Mouse (Mus musculus) thymus, adult 18-20 months (tissue): ENCODE measurements around the gene Slc25a28.

Source experiments
- DNase-seq, 2 experiments: peaks; one replicate each; pipeline ENCODE4 v3.0.0; 2022; ENCODE audit warnings: mixed read lengths in 2 of 2

The Slc25a28 gene

GRCm38 (mm10) chr19:43630466-43631251, 44.0 kb downstream of the Slc25a28 start:
- peak in 1 of 2 experiments; percentile 36 for DNase-seq

DNA sequence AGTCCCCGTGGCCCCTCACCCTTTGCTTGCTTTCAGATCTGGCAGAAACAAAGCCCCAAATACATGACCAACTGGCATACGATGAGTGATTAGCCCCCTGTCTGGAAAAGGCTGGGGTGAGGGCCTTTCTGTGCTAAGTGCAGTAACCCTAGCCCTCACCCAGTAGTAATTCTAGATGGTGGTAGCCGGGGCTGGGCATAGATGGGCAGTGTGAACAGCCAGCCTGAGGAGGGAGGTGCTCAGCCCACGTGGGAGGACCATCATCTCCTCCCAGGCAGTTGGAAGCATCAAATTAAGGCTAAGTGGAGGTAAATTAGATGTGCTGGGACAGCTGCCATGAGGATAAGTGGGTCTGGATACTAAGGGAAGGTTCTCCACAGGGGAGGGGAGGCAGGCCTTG, 45.6 kb downstream of the Slc25a28 start:
- DNase-seq, result no peak

DNA sequence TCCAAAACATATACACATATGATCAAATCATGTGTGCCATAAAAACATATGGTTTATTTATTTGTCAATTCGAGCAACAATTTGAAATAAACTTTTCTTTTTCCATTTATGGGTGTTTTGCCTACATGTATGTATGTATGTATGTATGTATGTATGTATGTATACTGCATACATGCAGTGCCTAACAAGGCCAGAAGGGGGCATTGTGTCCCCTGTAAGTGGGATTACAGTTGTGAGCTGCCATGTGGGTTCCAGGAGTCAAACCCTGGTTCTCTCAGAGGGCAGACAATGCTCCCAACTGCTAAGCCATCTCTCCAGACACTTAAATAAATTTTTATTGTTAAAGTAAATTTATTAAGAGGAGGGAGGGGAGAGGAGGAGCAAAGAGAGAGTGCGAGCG, 47.3 kb downstream of the Slc25a28 start:
- DNase-seq, result no peak

DNA sequence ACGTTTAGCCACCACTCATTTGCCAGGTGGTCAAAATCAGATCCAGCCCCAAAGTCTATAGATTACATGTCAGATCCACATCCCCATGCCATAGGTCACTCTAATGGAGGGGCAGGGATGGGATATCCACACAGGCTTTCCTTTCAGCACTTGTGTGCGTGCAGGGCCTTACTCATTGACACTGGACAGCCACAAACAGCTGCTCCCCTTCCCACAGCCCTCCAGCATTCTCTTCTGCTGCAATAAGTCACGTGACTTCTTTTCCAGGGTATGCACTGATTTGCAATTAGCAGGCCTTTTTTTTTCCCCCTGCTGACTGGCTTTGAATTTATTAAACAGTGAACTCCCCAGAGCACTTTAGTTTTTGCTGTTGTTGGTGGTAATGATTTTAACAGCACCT, 48.5 kb downstream of the Slc25a28 start:
- no peak for DNase-seq

GRCm38 (mm10) chr19:43623913-43624312, 50.8 kb downstream of the Slc25a28 start:
- DNase-seq, result peak; percentile 22 to 30

- no peak for DNase-seq
Observed at GRCm38 (mm10) chr19:43619916-43620479, 54.7 kb downstream of the Slc25a28 start.

DNA sequence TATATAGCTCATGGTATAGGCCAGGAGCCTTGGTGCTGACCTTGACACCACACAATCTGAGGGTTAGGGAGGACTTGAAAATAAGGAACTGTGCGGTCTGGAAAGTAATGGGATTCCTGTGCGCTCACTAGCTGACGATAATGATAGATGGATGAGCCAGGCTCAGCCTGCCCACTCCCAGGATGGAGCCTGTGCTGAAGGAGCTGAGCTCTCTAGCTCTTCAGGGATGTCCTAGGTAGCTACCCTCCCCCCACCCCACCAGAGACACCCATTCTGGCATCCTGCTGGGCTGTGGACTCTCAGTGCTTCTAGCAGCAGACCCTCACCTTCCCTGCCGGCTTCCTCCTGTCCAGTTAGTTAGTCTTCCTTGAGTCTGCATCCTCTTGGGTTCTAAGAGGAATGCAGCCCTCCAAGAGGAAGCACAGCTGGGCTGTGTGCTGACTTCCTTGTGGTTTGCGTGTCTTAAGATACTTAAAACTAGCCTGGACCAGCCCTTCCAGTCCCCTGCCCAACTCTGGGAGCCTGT, 56.1 kb downstream of the Slc25a28 start:
- DNase-seq, result no peak

- DNase-seq, result no peak
Observed at GRCm38 (mm10) chr19:43617761-43618349, 56.8 kb downstream of the Slc25a28 start.

DNA sequence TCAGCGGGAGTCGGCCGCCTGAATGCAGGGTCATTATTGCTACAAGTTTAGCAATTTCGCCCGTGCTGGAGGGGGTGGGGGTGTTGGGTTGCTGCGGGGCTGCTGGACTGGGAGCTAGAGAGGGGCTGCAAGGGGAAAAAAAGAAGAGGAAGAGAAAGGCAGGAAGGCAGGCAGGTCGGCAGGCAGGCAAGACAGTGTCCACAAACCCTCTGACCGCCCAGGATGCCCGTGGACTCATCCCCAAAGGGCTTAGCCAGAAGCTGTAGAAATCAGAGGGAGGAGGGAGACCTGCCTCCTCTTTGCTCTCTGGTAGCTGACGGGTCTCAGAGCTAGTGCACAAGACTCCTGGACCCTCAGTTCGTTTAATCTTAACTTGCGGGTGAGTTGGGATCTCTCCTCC, 57.8 kb downstream of the Slc25a28 start:
- DNase-seq, result no peak

- no peak for DNase-seq
Observed at GRCm38 (mm10) chr19:43616415-43616861, 58.2 kb downstream of the Slc25a28 start.

GRCm38 (mm10) chr19:43615571-43616414, 58.9 kb downstream of the Slc25a28 start:
- no peak for DNase-seq

- no peak for DNase-seq
Observed at GRCm38 (mm10) chr19:43615074-43615445, 59.6 kb downstream of the Slc25a28 start.

GRCm38 (mm10) chr19:43614341-43615073, 60.2 kb downstream of the Slc25a28 start:
- DNase-seq, result no peak
